Mouse (Mus musculus): ENCODE data around the gene Tspan18. TPM values are rescaled to one million over a fixed set of nuclear protein-coding genes. Genes with fewer than 3 reads are reported as not detected.

The Tspan18 gene
- polyA plus RNA-seq, 1 experiment, result 10.7 TPM

DNA sequence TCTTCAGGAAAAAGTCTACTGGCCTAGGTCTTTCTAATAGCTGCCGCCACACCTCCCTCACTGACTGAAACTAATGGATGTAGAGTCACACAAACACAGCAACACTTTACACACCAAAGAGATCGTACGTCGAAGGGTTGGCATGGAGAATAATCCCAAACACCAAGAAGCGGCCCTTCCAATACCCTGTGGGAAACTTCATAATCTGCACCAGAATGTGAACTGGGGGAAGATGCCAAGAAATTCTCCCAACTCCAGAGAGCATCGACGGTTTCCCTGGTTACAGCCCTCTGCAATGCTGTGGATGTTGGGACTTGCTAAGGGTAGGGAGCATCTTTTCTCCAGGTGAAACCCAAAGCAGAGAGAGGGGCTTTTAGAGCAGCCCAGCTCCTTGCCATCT lies 83.7 kb downstream of the Tspan18 start:
- no peaks in the 10 kb centered on the region for H3K27me3 ChIP-seq (ENCODE audit: control insufficient read depth, insufficient read depth, low read length)
- no peak for DNase-seq
- WGBS, result 94% methylated on average over 7 of the region's 7 CpGs
- no peak overlapping the region for H3K4me3 ChIP-seq (ENCODE audit: control insufficient read depth, insufficient read depth, low read length)
- no peaks in the 10 kb centered on the region for H3K4me1 ChIP-seq (replicated peaks; ENCODE audit: control insufficient read depth, insufficient read depth, low read length)
- H3K36me3 ChIP-seq (ENCODE audit: control insufficient read depth, insufficient read depth, low read length), result no peaks in the 10 kb centered on the region
- no peak for TF ChIP-seq POLR2A (IDR thresholded peaks at IDR 0.05; ENCODE audit: control insufficient read depth, extremely low read depth, insufficient read depth, low read length, poor library complexity)
- TF ChIP-seq CTCF (IDR thresholded peaks at IDR 0.05; ENCODE audit: borderline replicate concordance, control insufficient read depth, extremely low read depth, insufficient read depth, low read length, poor library complexity), result no peak
- H3K27ac ChIP-seq (ENCODE audit: control insufficient read depth, insufficient read depth, low read length), result no peak overlapping the region

DNA sequence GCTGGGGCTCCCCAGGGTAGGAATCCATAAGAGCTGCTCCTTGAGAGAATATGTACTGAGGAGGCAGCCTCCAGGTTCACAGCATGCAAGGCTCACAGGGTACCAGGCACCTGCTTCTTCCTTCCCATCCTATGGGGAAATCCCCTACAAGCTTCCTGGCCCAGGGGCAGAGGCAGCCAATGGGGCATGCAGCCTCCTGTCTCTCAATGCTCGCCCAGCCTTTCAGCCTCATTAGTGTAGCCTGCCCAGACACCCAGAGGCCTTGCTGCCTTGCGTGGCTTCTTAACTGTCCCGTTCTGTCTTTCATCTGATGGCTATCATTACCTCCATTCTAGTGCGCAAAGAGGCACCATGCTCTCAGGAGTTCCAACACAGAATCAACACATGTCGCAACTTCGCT lies 85.2 kb downstream of the Tspan18 start:
- no peaks in the 10 kb centered on the region for H3K4me1 ChIP-seq (replicated peaks; ENCODE audit: control insufficient read depth, insufficient read depth, low read length)
- no peak for DNase-seq
- TF ChIP-seq POLR2A (IDR thresholded peaks at IDR 0.05; ENCODE audit: control insufficient read depth, extremely low read depth, insufficient read depth, low read length, poor library complexity), result no peak
- no peak for TF ChIP-seq CTCF (IDR thresholded peaks at IDR 0.05; ENCODE audit: borderline replicate concordance, control insufficient read depth, extremely low read depth, insufficient read depth, low read length, poor library complexity)
- no peak overlapping the region for H3K4me3 ChIP-seq (ENCODE audit: control insufficient read depth, insufficient read depth, low read length)
- H3K27me3 ChIP-seq (ENCODE audit: control insufficient read depth, insufficient read depth, low read length), result no peaks in the 10 kb centered on the region
- no peak overlapping the region for H3K27ac ChIP-seq (ENCODE audit: control insufficient read depth, insufficient read depth, low read length)
- H3K36me3 ChIP-seq (ENCODE audit: control insufficient read depth, insufficient read depth, low read length), result no peaks in the 10 kb centered on the region
- WGBS, result 82% methylated on average over 6 of the region's 6 CpGs

GRCm38 (mm10) chr2:93244090-93244443 lies 90.2 kb downstream of the Tspan18 start:
- Histone ChIP-seq H3K4me3 (ENCODE audit: control insufficient read depth, insufficient read depth, low read length) (no peak overlapping the region), H3K36me3 (ENCODE audit: control insufficient read depth, insufficient read depth, low read length) (no peaks in the 10 kb centered on the region), H3K4me1 (replicated peaks; ENCODE audit: control insufficient read depth, insufficient read depth, low read length) (no peaks in the 10 kb centered on the region), H3K27me3 (ENCODE audit: control insufficient read depth, insufficient read depth, low read length) (no peaks in the 10 kb centered on the region), H3K27ac (ENCODE audit: control insufficient read depth, insufficient read depth, low read length) (no peak overlapping the region)
- DNase-seq, result no peak
- TF ChIP-seq POLR2A (IDR thresholded peaks at IDR 0.05; ENCODE audit: control insufficient read depth, extremely low read depth, insufficient read depth, low read length, poor library complexity) (no peak), CTCF (IDR thresholded peaks at IDR 0.05; ENCODE audit: borderline replicate concordance, control insufficient read depth, extremely low read depth, insufficient read depth, low read length, poor library complexity) (no peak)
- WGBS, result 96% methylated on average over 8 of the region's 8 CpGs

DNA sequence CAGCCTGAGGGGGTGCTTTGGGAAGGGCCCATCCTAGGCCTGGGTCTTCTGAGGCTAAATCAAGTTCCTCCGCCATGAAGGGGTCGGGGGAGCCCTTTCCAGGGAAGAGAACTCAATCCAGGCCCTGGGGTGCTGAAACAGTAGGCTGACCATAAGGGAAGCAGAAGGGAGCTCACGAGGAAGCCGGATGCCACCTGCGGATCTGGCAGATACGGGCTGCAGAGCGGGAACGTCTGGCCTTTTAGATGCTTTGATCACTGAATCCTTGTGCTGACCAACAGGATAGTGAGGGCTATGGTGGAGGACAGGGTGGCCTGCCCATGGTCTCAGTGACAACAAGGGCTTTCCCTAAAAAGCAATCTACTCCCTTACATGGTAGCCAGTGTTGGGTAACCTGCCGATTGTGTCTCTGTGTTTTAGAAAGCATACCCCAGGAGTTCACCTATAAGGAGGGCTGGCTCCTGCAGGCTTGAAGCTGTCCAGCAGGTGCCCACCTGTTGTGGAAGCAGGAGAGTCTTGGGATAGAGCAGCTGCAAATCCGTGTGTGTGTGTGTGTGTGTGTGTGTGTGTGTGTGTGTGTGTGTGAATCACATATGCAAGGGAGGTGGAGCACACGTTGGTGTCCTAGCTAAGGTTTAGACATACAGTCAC lies 90.7 kb downstream of the Tspan18 start:
- no peaks in the 10 kb centered on the region for H3K36me3 ChIP-seq (ENCODE audit: control insufficient read depth, insufficient read depth, low read length)
- DNase-seq, result no peak
- WGBS, result 93% methylated on average over 11 of the region's 11 CpGs
- H3K4me1 ChIP-seq (replicated peaks; ENCODE audit: control insufficient read depth, insufficient read depth, low read length), result no peaks in the 10 kb centered on the region
- H3K4me3 ChIP-seq (ENCODE audit: control insufficient read depth, insufficient read depth, low read length), result no peak overlapping the region
- TF ChIP-seq POLR2A (IDR thresholded peaks at IDR 0.05; ENCODE audit: control insufficient read depth, extremely low read depth, insufficient read depth, low read length, poor library complexity), result no peak
- no peak for TF ChIP-seq CTCF (IDR thresholded peaks at IDR 0.05; ENCODE audit: borderline replicate concordance, control insufficient read depth, extremely low read depth, insufficient read depth, low read length, poor library complexity)
- no peaks in the 10 kb centered on the region for H3K27me3 ChIP-seq (ENCODE audit: control insufficient read depth, insufficient read depth, low read length)
- no peak overlapping the region for H3K27ac ChIP-seq (ENCODE audit: control insufficient read depth, insufficient read depth, low read length)

DNA sequence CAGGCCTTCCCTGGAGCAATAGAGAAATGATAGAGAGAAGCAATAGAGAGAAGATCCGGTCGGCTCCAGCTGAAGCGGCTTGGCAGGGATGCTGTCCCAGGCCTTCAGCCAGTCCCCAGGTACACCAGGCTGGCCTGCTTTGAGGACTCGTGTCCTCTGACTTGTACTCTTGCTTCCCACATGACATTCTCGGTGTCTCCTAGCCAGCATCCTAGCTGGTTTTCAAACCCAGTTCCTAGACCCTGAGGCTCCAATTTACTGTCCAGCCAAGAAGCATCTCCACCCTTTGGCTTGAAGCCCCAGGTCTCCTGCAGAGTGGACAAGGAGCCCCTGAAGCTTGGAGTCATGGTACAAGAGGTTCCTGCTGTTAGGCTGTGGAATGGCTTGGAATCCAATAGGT lies 92.1 kb downstream of the Tspan18 start:
- 95% methylated on average over 5 of the region's 5 CpGs for WGBS
- no peaks in the 10 kb centered on the region for H3K36me3 ChIP-seq (ENCODE audit: control insufficient read depth, insufficient read depth, low read length)

GRCm38 (mm10) chr2:93238864-93239263 lies 95.4 kb downstream of the Tspan18 start:
- 79% methylated on average over 6 of the region's 6 CpGs for WGBS
- Histone ChIP-seq H3K27me3 (ENCODE audit: control insufficient read depth, insufficient read depth, low read length) (no peaks in the 10 kb centered on the region), H3K4me1 (replicated peaks; ENCODE audit: control insufficient read depth, insufficient read depth, low read length) (no peaks in the 10 kb centered on the region), H3K27ac (ENCODE audit: control insufficient read depth, insufficient read depth, low read length) (no peak overlapping the region), H3K4me3 (ENCODE audit: control insufficient read depth, insufficient read depth, low read length) (no peak overlapping the region), H3K36me3 (ENCODE audit: control insufficient read depth, insufficient read depth, low read length) (no peaks in the 10 kb centered on the region)
- TF ChIP-seq POLR2A (IDR thresholded peaks at IDR 0.05; ENCODE audit: control insufficient read depth, extremely low read depth, insufficient read depth, low read length, poor library complexity), result no peak
- no peak for TF ChIP-seq CTCF (IDR thresholded peaks at IDR 0.05; ENCODE audit: borderline replicate concordance, control insufficient read depth, extremely low read depth, insufficient read depth, low read length, poor library complexity)
- no peak for DNase-seq

More for the DNA sequence above, 92.1 kb downstream of the Tspan18 start:
- DNase-seq, result no peak
- Histone ChIP-seq H3K27ac (ENCODE audit: control insufficient read depth, insufficient read depth, low read length) (no peak overlapping the region), H3K27me3 (ENCODE audit: control insufficient read depth, insufficient read depth, low read length) (no peaks in the 10 kb centered on the region), H3K4me3 (ENCODE audit: control insufficient read depth, insufficient read depth, low read length) (no peak overlapping the region), H3K4me1 (replicated peaks; ENCODE audit: control insufficient read depth, insufficient read depth, low read length) (no peaks in the 10 kb centered on the region)
- TF ChIP-seq POLR2A (IDR thresholded peaks at IDR 0.05; ENCODE audit: control insufficient read depth, extremely low read depth, insufficient read depth, low read length, poor library complexity) (no peak), CTCF (IDR thresholded peaks at IDR 0.05; ENCODE audit: borderline replicate concordance, control insufficient read depth, extremely low read depth, insufficient read depth, low read length, poor library complexity) (no peak)

GRCm38 (mm10) chr2:93237055-93237454 lies 97.2 kb downstream of the Tspan18 start:
- no peaks in the 10 kb centered on the region for H3K4me1 ChIP-seq (replicated peaks; ENCODE audit: control insufficient read depth, insufficient read depth, low read length)
- H3K36me3 ChIP-seq (ENCODE audit: control insufficient read depth, insufficient read depth, low read length), result no peaks in the 10 kb centered on the region
- H3K27ac ChIP-seq (ENCODE audit: control insufficient read depth, insufficient read depth, low read length), result no peak overlapping the region
- 89% methylated on average over 1 of the region's 1 CpGs for WGBS
- no peaks in the 10 kb centered on the region for H3K27me3 ChIP-seq (ENCODE audit: control insufficient read depth, insufficient read depth, low read length)
- TF ChIP-seq CTCF (IDR thresholded peaks at IDR 0.05; ENCODE audit: borderline replicate concordance, control insufficient read depth, extremely low read depth, insufficient read depth, low read length, poor library complexity) (no peak), POLR2A (IDR thresholded peaks at IDR 0.05; ENCODE audit: control insufficient read depth, extremely low read depth, insufficient read depth, low read length, poor library complexity) (no peak)
- no peak overlapping the region for H3K4me3 ChIP-seq (ENCODE audit: control insufficient read depth, insufficient read depth, low read length)
- DNase-seq, result no peak
